Mouse (Mus musculus) stomach, embryonic 14.5 days (tissue): ENCODE results near the gene Fgf22. TPM values are rescaled to one million over a fixed set of nuclear protein-coding genes. Genes with fewer than 3 reads are reported as not detected.

Source experiments
- ATAC-seq: fragments of 200-750 bp; cut with Nextera tagmentation; 2 replicates; pipeline ENCODE4 v1.8.0; 2017; ENCODE audit warnings: low read depth, moderate TSS enrichment; ENCODE audit not compliant: insufficient number of reproducible peaks, insufficient read depth, low FRiP score
- H3K27ac ChIP-seq: fragments of 300-500 bp; sonication (generic); 2 replicates; pipeline ENCODE4 v1.5.1; 2014; ENCODE audit warnings: mild to moderate bottlenecking, low read length, moderate library complexity, mixed read lengths
- H3K27me3 ChIP-seq: fragments of 300-500 bp; sonication (generic); 2 replicates; pipeline ENCODE4 v1.6.1; 2014; ENCODE audit warnings: low read length, control low read depth, mixed read lengths; ENCODE audit not compliant: control insufficient read depth, insufficient read depth
- H3K36me3 ChIP-seq: fragments of 300-500 bp; sonication (generic); 2 replicates; pipeline ENCODE4 v1.6.1; 2014; ENCODE audit warnings: mild to moderate bottlenecking, control low read depth, low read length, moderate library complexity, mixed read lengths; ENCODE audit not compliant: control insufficient read depth, insufficient read depth
- H3K4me1 ChIP-seq: fragments of 300-500 bp; sonication (generic); 2 replicates; pipeline ENCODE4 v1.6.1; 2014; ENCODE audit warnings: low read length, control low read depth, mixed read lengths; ENCODE audit not compliant: control insufficient read depth, insufficient read depth
- H3K4me2 ChIP-seq: fragments of 300-500 bp; sonication (generic); replicated peaks from 2 replicates; pipeline ENCODE4 v1.6.1; 2014; ENCODE audit warnings: low read depth, low read length, control low read depth
- H3K4me3 ChIP-seq: fragments of 300-500 bp; sonication (generic); 2 replicates; pipeline ENCODE4 v1.5.1; 2014; ENCODE audit warnings: low read depth, low read length, control low read depth
- H3K9ac ChIP-seq: fragments of 300-500 bp; sonication (generic); replicated peaks from 2 replicates; pipeline ENCODE4 v1.6.1; 2014; ENCODE audit warnings: low read depth, mild to moderate bottlenecking, control low read depth, low read length, moderate library complexity, mixed read lengths
- H3K9me3 ChIP-seq: fragments of 300-500 bp; sonication (generic); 2 replicates; pipeline ENCODE4 v1.6.1; 2016; ENCODE audit warnings: low read depth, low read length, control low read depth; ENCODE audit not compliant: control insufficient read depth
- WGBS: fragments of 180-500 bp; shearing (Covaris S2); extraction: QIAGEN DNeasy Blood & Tissue Kit; methylation state at CpG from one replicate; pipeline ENCODE4 v1.1.7; 2014; 5-methylcytosine and 5-hydroxymethylcytosine counted together
- polyA plus RNA-seq: library from polyadenylated mRNA; unstranded; fragments of >200 nt; fragmentation: Nextera tagmentation; extraction: Ambion mirVana; gene quantifications from 2 replicates; pipeline ENCODE4 v1.2.1, GENCODE M21; 2014

The Fgf22 gene
- polyA plus RNA-seq, 1 experiment from 2014 or later: 0.39 TPM

DNA sequence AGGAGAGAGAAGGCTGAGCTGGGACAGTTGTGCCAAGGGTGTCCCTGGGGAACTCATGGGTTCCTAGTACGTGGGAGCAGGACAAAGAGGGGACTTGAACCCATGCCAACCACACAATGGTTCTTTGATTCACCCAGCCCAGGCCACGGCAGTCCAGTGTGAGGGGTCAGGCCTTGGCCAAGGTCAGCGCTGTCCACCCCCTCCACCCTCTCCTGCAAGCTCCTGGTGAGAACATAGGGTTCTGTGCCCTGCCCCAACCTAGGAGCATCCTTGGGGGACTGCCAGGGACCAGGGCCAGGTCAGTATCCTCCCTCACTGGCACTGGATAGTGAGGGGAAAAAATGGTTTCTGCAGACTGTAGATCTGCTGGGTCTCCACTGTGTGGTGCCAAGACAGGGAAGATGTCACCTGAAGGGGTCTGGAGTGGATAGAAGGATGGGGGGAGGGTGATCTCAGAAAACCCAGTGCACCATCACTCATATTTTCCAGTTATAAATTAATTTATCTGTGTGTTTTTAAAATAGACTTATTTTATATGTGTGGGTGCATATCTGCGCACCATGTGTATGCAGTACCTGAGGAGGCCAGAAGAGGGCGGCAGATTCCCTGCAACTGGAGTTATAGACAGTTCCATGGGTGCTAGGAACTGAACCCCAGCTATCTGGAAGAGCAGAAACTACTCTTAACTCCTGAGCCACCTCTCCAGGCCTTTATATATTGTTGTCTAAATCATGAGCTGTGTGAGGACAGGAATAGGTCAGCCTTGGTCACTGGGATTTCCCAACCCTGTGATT, 19.8 kb downstream of the Fgf22 start:
- no peak overlapping the region for H3K27ac ChIP-seq
- H3K27me3 ChIP-seq: no peaks in the 10 kb centered on the region
- no peak overlapping the region for H3K9ac ChIP-seq
- no peaks in the 10 kb centered on the region for H3K9me3 ChIP-seq
- H3K4me3 ChIP-seq: no peak overlapping the region
- 66% methylated on average over 5 of the region's 5 CpGs for WGBS
- no peak for ATAC-seq
- H3K4me1 ChIP-seq: peaks cover 21% of the 10 kb centered on the region
- no peaks in the 10 kb centered on the region for H3K36me3 ChIP-seq
- H3K4me2 ChIP-seq: no peak overlapping the region

DNA sequence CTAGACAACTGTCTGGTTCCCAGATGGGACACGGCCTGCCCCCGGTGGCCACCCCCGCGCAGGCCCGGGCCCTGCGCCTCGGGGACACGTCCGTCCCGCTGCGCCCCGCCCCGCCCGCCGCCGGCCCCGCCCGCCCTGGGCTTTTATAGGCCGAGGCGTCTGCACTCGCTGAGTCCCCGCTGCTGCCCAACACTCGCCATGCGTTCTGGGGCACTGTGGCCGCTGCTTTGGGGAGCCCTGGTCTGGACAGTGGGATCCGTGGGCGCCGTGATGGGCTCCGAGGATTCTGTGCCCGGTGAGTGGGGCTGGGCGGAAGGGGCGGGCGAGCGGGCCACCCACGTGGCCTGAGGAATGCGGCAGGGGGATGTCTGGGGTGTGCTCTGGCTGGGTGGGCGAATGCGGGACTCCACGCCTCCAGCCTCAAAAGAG, 22.2 kb downstream of the Fgf22 start, which contains the start of gene Fstl3:
TSS of gene Fstl3 (plus strand) at position 170 of the 429 bp plus-strand sequence.
- H3K9ac ChIP-seq: peak within 1 kb of the TSS; percentile 42
- H3K27me3 ChIP-seq: no peaks in the 10 kb centered on the region
- H3K27ac ChIP-seq: peak within 1 kb of the TSS; percentile 63; the same call in 1 of the 2 replicates
- peak within 1 kb of the TSS; percentile 77 for H3K4me2 ChIP-seq
- WGBS: under 1% methylated on average over 39 of the region's 39 CpGs
- H3K36me3 ChIP-seq: no peaks in the 10 kb centered on the region
- no peak for ATAC-seq
- no peaks in the 10 kb centered on the region for H3K9me3 ChIP-seq
- H3K4me1 ChIP-seq: peaks cover 30% of the 10 kb centered on the region
- H3K4me3 ChIP-seq: peak within 1 kb of the TSS; percentile 50

DNA sequence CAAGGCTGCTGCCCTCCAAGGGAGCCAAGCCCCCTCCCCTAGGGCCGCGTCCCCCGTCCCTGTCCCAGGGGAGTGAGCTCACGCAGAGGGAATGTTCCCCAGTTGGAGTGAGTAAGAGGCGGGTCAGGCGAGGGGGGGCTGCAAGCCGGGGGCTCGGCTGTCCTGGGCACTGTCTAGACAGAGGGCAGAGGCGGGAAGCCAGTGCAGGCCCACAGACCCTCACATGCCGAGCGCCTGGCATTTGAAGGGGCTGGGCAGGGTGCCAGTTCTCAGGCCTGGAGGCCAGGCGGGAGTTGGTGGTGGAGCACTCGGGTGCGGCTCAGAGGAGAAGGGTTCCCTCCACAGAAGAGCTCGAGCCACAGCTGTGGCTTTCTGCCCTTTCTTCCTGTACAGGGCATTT, 23.1 kb downstream of the Fgf22 start:
- ATAC-seq: no peak
- no peaks in the 10 kb centered on the region for H3K36me3 ChIP-seq

DNA sequence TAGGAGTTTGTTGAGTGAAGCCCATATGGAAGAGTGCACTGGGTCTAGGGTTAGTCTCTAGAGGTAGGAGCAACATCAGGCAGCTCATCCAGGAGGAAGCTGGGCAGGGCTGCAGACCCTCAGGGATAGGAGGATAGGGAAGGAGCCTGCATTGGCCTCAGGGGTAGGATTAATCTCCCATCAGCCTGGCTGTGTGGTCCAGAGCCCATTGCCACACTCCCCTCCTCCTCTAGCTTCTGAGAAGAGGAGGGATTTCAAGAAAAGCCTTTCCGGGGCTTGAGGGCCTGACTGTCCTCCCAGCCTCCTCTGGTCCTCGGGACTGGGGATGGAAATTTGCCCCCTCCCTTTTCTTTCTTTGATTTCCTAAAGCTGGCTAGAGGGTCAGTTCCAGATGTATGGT, 24.3 kb downstream of the Fgf22 start:
- H3K27ac ChIP-seq: no peak overlapping the region

More for the DNA sequence above, 23.1 kb downstream of the Fgf22 start:
- H3K9ac ChIP-seq: no peak overlapping the region
- peaks cover 30% of the 10 kb centered on the region for H3K4me1 ChIP-seq
- H3K27ac ChIP-seq: peak overlapping the region; percentile 63; the same call in 1 of the 2 replicates
- WGBS: 16% methylated on average over 15 of the region's 15 CpGs
- H3K27me3 ChIP-seq: no peaks in the 10 kb centered on the region
- 0 out of 2 replicates have a peak overlapping the region, but pooled peaks have one; percentile 50 for H3K4me3 ChIP-seq
- H3K9me3 ChIP-seq: no peaks in the 10 kb centered on the region
- peak overlapping the region; percentile 77 for H3K4me2 ChIP-seq

DNA sequence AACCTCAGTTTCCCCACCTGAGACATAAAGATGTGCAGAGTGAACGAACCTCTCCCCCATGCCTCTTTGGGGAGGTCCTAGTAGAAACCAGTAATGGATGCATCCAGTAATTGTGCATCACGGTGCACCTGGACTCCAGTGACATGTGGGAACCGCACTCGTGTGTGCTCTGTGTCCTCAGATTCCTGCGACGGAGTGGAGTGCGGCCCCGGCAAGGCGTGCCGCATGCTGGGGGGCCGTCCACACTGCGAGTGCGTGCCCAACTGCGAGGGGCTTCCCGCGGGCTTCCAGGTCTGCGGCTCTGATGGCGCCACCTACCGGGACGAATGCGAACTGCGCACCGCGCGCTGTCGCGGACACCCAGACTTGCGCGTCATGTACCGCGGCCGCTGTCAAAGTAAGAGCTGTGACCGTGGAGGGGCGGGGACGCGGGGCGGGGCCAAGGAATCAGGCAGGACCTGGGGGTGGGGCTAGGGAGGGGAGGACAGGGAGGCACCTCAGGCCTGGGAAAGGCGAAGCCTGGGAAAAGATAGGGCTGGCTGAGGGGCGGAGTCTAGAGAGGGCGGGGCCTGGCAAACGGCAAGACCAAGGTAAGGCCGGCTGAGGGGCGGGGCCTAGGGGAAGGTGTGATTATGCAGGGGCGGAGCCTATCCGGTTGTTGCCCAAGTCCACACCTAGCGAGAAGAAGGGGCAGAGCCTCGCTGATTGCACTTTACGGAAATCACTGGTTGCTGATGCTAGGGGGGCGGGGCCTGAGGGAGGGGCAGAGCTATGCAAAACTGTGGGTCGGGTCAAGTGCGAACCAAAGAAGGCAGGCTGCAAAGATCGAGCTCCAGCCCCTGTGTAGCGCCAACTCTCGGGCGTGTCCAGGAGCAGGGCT, 25.1 kb downstream of the Fgf22 start:
- Histone ChIP-seq H3K9ac (0 out of 2 replicates have a peak overlapping the region, but pooled peaks have one; percentile 10), H3K27me3 (no peaks in the 10 kb centered on the region), H3K27ac (peak overlapping the region; percentile 39), H3K9me3 (no peaks in the 10 kb centered on the region), H3K4me2 (peak overlapping the region; percentile 80), H3K4me1 (peaks cover 30% of the 10 kb centered on the region), H3K36me3 (no peaks in the 10 kb centered on the region), H3K4me3 (peak overlapping the region; percentile 38)
- WGBS: 1% methylated on average over 55 of the region's 55 CpGs
- ATAC-seq: peak; percentile 90

More for the DNA sequence above, 24.3 kb downstream of the Fgf22 start:
- H3K9ac ChIP-seq: no peak overlapping the region
- no peaks in the 10 kb centered on the region for H3K36me3 ChIP-seq
- 27% methylated on average over 2 of the region's 2 CpGs for WGBS
- H3K4me1 ChIP-seq: peaks cover 30% of the 10 kb centered on the region
- no peak for ATAC-seq
- H3K9me3 ChIP-seq: no peaks in the 10 kb centered on the region
- no peak overlapping the region for H3K4me2 ChIP-seq
- H3K27me3 ChIP-seq: no peaks in the 10 kb centered on the region
- no peak overlapping the region for H3K4me3 ChIP-seq

DNA sequence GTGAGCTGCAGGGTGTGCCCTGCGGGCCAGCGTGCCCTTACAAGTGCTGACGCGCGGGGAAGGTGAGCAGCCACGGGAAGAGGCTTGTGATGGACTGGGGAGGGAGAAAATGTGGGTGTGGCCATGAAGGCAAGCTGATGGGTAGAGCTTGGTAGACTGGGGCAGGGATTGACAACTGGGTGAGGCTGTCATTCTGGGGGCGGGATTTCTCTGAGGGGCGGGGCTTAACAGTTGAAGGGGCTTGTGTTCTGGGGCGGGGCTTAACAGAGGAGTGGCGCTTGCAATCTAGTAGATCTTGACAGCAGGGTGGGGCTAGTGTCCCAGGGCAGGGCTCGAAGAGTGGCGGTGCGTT, 25.8 kb downstream of the Fgf22 start:
- Histone ChIP-seq H3K9ac (0 out of 2 replicates have a peak overlapping the region, but pooled peaks have one; percentile 10), H3K4me1 (peaks cover 30% of the 10 kb centered on the region), H3K27me3 (no peaks in the 10 kb centered on the region), H3K9me3 (no peaks in the 10 kb centered on the region), H3K36me3 (no peaks in the 10 kb centered on the region), H3K4me2 (peak overlapping the region; percentile 80), H3K4me3 (peak overlapping the region; percentile 38), H3K27ac (peak overlapping the region; percentile 39)
- ATAC-seq: no peak; the same call in 1 of the 2 replicates
- WGBS: under 1% methylated on average over 13 of the region's 13 CpGs

DNA sequence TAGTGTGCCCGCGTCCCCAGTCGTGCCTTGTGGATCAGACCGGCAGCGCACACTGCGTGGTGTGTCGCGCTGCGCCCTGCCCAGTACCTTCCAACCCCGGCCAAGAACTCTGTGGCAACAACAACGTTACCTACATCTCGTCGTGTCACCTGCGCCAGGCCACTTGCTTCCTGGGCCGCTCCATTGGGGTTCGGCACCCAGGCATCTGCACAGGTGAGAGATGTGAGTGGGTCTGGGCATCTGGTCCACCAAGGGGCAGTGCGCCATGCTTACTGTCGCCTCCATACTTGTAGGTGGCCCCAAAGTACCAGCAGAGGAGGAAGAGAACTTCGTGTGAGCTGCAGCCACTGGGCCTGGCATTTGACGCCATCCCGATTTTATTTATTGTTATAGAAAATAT, 26.3 kb downstream of the Fgf22 start:
- ATAC-seq: no peak
- H3K27ac ChIP-seq: no peak overlapping the region
- H3K36me3 ChIP-seq: no peaks in the 10 kb centered on the region
- 28% methylated on average over 21 of the region's 21 CpGs for WGBS
- peak overlapping the region; percentile 38; the same call in 1 of the 2 replicates for H3K4me3 ChIP-seq
- peak overlapping the region; percentile 80 for H3K4me2 ChIP-seq
- peaks cover 30% of the 10 kb centered on the region for H3K4me1 ChIP-seq
- no peak overlapping the region for H3K9ac ChIP-seq
- H3K9me3 ChIP-seq: no peaks in the 10 kb centered on the region
- no peaks in the 10 kb centered on the region for H3K27me3 ChIP-seq

DNA sequence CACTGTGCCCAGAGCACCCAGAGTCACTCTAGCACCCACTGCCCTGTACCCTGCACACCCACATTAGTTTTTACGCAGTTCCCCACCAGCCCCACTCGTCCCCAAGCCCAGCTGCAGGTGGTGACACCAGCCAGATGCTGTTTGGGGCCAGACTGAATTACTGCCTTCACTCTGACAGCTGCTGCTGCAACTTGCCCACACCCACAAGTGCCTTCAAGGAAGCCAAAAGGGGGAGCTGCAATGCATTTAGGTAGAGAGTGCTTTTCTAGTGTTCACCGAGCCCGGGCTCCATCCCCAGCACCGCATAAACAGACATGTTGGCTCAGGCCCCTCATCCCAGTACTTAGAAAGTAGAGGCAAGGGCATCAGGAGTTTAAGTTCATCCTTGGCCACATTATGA, 27.1 kb downstream of the Fgf22 start:
- no peaks in the 10 kb centered on the region for H3K36me3 ChIP-seq
- H3K4me1 ChIP-seq: peaks cover 29% of the 10 kb centered on the region
- WGBS: 64% methylated on average over 5 of the region's 5 CpGs
- H3K9me3 ChIP-seq: no peaks in the 10 kb centered on the region
- no peak overlapping the region for H3K4me3 ChIP-seq
- H3K4me2 ChIP-seq: no peak overlapping the region
- no peak overlapping the region for H3K27ac ChIP-seq
- ATAC-seq: no peak
- H3K27me3 ChIP-seq: no peaks in the 10 kb centered on the region
- H3K9ac ChIP-seq: no peak overlapping the region
